Mouse (Mus musculus) spleen, postnatal 14 days (tissue): ENCODE measurements around the gene Pfkfb3.

Source experiments
- DNase-seq, 2 experiments: peaks; one replicate each; pipeline ENCODE4 v3.0.0; 2021 to 2022; ENCODE audit warnings: low spot score in 2 of 2

The Pfkfb3 gene

DNA sequence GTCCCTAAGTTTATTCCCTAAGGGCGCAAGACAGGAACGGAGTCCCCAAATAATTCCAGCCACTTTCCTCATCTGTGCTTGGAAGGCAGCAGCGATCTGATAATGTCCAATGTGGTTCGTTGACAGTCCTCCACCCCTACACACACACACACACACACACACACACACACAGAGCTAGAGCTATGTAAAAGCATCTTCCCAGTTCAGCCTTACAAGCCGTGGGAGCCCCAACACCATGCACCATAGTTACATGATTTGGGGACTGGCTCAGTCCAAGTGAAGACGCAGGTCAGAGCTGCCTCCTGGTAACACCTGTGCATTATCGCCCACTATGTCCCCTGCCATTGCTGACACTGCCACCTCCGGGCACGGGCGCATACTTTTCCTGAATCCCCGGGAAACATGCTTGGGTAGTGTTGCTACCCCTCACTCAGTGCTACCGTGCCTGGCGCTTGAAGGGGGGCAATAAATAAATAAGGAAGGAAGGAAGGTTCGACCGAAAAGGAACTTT lies 51.6 kb downstream of the Pfkfb3 start:
- DNase-seq: no peak

DNA sequence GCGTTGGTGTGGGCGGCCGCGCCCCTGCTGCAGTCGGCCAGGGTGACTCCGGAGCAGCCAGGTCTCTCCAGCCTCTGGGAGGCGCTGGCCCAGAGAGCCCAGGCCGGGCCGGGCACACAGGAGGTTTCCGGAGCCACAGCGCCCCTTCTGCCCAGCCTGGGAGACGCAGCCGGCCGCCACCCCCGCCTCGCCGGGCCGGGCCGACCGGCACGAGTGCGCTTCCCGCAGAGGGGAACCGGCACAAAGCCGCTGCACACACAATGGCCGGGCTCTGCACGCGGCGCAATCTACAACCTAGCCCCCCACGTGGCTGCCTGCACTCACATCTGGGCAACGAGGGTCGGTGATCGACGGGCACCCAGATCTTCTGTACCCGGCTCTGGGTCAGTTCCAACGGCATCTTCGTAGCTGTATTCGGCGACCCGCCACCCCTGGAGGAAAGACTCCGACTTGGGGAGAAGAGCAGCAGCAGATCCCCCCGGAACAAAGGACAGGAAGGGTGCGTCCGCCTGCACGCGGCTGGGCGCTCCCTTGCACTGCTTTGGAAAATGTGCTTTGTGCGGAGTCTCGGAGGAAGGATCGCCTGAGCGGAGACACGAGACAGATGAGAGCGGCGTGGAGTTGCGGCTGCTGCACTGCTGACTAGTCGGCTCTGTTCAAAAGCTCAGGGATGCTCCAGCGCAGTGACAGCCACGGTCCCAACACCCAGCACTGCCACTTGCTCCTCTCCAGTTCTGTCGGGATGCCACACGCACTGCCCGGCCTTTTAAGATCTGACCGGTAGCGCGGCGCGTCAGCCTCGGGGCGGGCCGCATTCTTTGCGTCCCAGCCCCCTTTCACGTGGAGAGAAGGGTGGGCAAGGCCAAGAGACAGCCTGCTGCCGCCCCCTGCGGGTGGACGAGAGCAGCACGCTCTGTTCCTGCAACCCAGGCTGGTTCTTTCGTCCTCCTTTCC lies 52.3 kb downstream of the Pfkfb3 start:
- DNase-seq: peak; percentile 72 to 84

GRCm38 (mm10) chr2:11500666-11501065 lies 53.2 kb downstream of the Pfkfb3 start:
- no peak for DNase-seq

GRCm38 (mm10) chr2:11496601-11497031 lies 57.3 kb downstream of the Pfkfb3 start:
- DNase-seq: no peak

- DNase-seq: no peak
Measured at GRCm38 (mm10) chr2:11494841-11495255, 59.0 kb downstream of the Pfkfb3 start.

DNA sequence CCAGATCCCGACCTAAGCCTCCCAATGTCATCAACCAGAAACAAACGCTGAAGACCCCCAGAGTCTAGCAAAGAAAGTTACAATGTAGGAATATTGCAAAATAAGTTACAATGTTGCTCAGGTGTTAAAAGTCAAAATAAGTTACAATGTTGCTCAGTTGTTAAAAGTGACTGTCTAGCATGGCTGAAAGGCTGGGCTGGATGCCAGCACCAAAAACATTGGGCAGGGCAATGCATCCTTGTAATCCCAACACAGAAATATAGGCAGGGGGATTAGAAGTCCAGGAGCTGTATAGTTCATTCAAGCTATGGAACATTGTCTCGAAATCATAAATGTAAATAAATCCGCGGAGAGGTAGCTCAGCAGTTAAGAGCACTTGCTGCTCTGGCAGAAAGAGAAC lies 61.0 kb downstream of the Pfkfb3 start:
- no peak for DNase-seq

DNA sequence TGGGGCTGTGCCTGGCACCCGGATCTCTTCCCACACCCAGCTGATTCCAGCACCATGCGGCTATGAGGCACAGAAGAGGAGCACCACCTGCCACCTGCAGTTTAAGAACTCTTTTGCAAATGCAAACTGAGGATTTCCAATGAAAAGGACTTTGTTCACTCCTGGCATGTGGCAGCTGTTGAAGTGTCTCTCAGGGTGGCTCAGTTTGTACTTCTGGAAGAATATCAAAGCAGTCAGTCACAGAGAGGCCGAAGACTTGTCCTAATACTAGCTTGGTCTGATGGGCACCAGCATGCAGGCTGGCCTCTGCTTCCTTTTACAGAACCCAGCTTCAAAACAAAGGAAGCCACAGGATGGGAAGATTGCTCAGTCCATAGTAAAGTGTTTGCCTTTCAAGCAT lies 62.4 kb downstream of the Pfkfb3 start:
- DNase-seq: no peak

- DNase-seq: no peak
Measured at GRCm38 (mm10) chr2:11490554-11490953, 63.3 kb downstream of the Pfkfb3 start.

- no peak for DNase-seq
Measured at GRCm38 (mm10) chr2:11483226-11483625, 70.7 kb downstream of the Pfkfb3 start.

DNA sequence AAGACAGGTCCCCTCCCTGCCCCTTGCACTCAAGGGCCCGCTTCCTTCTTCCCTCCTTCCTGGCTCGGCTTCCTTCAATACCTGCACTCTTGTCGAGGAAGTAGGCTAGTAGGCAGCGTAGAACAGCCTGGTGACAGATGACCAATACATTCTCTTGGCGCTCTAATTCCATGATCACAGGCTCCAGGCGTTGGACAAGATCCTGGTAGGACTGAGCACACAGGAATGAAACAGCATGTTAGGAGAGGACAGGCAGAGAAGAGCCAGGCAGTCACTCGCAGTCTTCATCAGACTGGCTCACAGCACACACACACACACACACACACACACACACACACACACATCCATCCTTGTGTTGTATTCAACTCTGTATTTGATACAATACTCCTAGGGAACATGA lies 71.5 kb downstream of the Pfkfb3 start:
- DNase-seq: no peak

DNA sequence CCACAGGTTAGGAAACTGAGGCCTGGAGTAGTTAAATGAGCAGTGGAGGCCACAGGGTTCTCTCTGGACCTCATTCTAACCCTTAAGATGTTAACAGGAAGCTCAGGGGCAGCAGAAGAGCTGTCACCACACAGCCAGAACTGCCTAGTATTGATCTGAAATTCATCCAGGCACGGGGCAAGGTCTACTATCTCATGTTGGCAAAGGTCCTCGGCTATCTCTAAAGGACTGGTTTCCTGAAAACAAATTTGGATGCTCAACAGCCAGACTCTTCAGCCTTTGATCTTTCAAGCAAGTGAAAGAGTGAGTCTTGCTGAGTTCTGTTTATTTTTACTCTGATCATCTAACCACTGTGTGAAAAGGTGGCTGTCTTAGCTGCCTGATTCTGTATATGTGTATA lies 74.9 kb downstream of the Pfkfb3 start:
- DNase-seq: no peak

DNA sequence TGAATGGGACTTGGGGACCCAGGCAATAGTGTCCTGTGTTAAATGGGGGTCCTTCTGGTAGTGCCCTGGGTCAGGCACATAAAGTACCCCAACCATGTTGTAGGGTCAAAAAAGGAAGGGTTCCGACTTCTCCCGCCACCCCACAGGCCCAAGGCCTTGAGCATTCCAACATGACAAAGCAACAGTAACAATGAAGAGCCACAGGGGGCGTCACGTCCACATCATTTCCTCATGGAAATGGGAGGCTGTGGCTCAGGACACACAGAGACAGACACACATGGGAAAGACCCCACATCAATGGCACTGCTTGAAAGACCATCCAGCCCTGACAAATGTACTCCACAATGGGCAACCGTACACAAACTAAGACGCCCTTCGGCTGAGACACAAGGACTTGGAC lies 78.6 kb downstream of the Pfkfb3 start:
- DNase-seq: no peak

- no peak for DNase-seq
Measured at GRCm38 (mm10) chr2:11464661-11465099, 89.2 kb downstream of the Pfkfb3 start.

GRCm38 (mm10) chr2:11460976-11461375 lies 92.9 kb downstream of the Pfkfb3 start:
- no peak for DNase-seq

GRCm38 (mm10) chr2:11458494-11458893 lies 95.4 kb downstream of the Pfkfb3 start:
- no peak for DNase-seq

GRCm38 (mm10) chr2:11457904-11458303 lies 96.0 kb downstream of the Pfkfb3 start:
- DNase-seq: no peak

DNA sequence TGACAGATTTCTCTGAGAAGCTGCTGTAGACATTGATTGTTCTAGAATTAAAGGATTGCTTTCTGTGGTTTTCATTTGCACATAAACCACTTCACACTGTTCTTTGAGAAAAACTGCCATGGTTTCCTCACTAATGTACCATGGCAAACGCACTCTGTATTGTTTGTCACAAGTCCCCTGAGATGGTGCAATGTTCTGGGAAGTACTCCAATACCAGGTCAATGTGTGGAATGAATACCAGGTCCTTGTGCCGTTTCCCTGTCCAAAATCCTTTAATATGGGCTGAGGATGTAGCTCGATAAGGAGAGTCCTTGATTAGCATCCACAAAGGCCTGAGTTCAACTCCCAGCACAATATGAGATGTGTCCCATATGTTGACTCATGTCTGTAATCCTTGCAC lies 105.2 kb downstream of the Pfkfb3 start:
- no peak for DNase-seq

- no peak for DNase-seq
Measured at GRCm38 (mm10) chr2:11447865-11448264, 106.0 kb downstream of the Pfkfb3 start.

GRCm38 (mm10) chr2:11445722-11446121 lies 108.2 kb downstream of the Pfkfb3 start:
- no peak for DNase-seq

GRCm38 (mm10) chr2:11441864-11442263 lies 112.0 kb downstream of the Pfkfb3 start:
- no peak for DNase-seq

DNA sequence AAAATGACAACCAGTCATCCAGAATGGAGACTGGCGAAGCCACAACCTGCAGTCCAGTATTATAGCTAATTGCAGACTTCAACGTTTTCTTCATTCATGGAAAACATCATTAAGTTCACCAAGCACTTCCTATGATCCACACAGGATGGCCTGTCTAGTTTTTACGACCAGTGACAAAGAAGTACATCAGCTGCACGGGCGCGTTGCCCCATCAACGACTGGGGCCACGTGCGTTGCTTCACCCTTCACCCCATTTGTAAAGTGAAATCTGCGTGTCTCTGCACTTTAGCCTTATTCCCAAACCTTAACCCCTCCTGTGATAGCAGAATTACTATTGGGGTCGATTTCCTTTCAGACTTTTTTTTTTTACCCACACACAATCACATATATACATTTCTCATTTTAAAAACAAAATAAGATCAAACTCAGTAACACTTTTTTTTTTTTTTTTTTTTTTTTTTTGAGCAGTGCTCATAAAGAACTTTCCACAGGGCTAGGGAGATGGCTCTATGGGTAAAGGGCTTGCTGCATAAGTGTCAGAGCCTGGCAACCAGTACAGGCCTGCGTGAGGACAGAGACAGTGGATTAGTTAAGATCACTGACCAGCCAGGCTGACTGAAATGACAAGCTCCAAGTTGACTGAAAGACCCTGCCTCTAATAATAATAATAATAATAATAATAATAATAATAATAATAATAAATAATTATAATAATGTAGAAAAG lies 115.5 kb downstream of the Pfkfb3 start:
- DNase-seq: no peak

GRCm38 (mm10) chr2:11436353-11436752 lies 117.5 kb downstream of the Pfkfb3 start:
- DNase-seq: no peak

GRCm38 (mm10) chr2:11433353-11433752 lies 120.5 kb downstream of the Pfkfb3 start:
- no peak for DNase-seq
